Mouse (Mus musculus): Measurements from ENCODE around the gene Arg2.
"Not testable (repeated sequence)": the region's sequence is repeated elsewhere in the genome, so short reads cannot be mapped to it uniquely, and the experiment has no call there.

Gene Arg2

GRCm38 (mm10) chr12:79170421-79170820, 39.8 kb downstream of the Arg2 start:
- in situ Hi-C loops (cut with MboI, MseI) = loop anchor here (5.0 kb wide), 1 partner anchor 308 kb away; the partner anchor contains the start of genes Atp6v1d and Eif2s1

- in situ Hi-C loops (cut with MboI, MseI) = loop anchor here (5.0 kb wide), 1 partner anchor 309 kb away; the partner anchor contains the start of genes Atp6v1d and Eif2s1
These were observed 40.9 kb downstream of the Arg2 start for GRCm38 (mm10) chr12:79171269-79171995.

- in situ Hi-C loops (cut with MboI, MseI) = loop anchor here (5.0 kb wide), 1 partner anchor 310 kb away; the partner anchor contains the start of genes Atp6v1d and Eif2s1
These were observed 41.7 kb downstream of the Arg2 start, which contains the start of gene Vti1b for GRCm38 (mm10) chr12:79172019-79172941. TSS of gene Vti1b (minus strand) at chr12:79172667.

- in situ Hi-C loops (cut with MboI, MseI) = loop anchor here (5.0 kb wide), 1 partner anchor 311 kb away; the partner anchor contains the start of genes Atp6v1d and Eif2s1
These were observed 43.1 kb downstream of the Arg2 start for GRCm38 (mm10) chr12:79173721-79174120.

GRCm38 (mm10) chr12:79175998-79176397, 45.4 kb downstream of the Arg2 start:
- in situ Hi-C loops (cut with MboI, MseI) = no loop called here

- in situ Hi-C loops (cut with MboI, MseI) = not testable (repeated sequence)
These were observed 54.6 kb downstream of the Arg2 start for GRCm38 (mm10) chr12:79185160-79185559.

- in situ Hi-C loops (cut with MboI, MseI) = loop anchor here (5.0 kb wide), 1 partner anchor 106 kb away; the partner anchor contains the start of genes Rad51b and Zfyve26
These were observed 60.5 kb downstream of the Arg2 start for GRCm38 (mm10) chr12:79190931-79191673.

- in situ Hi-C loops (cut with MboI, MseI) = loop anchor here (5.0 kb wide), 1 partner anchor 106 kb away; the partner anchor contains the start of genes Rad51b and Zfyve26
These were observed 61.1 kb downstream of the Arg2 start for GRCm38 (mm10) chr12:79191701-79192100.

- in situ Hi-C loops (cut with MboI, MseI) = loop anchor here (5.0 kb wide), 1 partner anchor 105 kb away; the partner anchor contains the start of genes Rad51b and Zfyve26
These were observed 61.6 kb downstream of the Arg2 start, which contains the start of gene Rdh11 for GRCm38 (mm10) chr12:79192193-79192592. TSS of gene Rdh11 (minus strand) at chr12:79192293.

- in situ Hi-C loops (cut with MboI, MseI) = loop anchor here (5.0 kb wide), 1 partner anchor 104 kb away; the partner anchor contains the start of genes Rad51b and Zfyve26
These were observed 62.9 kb downstream of the Arg2 start for GRCm38 (mm10) chr12:79193441-79193840.

- in situ Hi-C loops (cut with MboI, MseI) = no loop called here
These were observed 66.5 kb downstream of the Arg2 start for GRCm38 (mm10) chr12:79197105-79197504.

- in situ Hi-C loops (cut with MboI, MseI) = no loop called here
These were observed 71.3 kb downstream of the Arg2 start for GRCm38 (mm10) chr12:79201882-79202281.
